Mouse (Mus musculus) thymus, adult 18-20 months (tissue): Measurements from ENCODE around the gene Runx1.

Source experiments
- DNase-seq, 2 experiments: peaks; one replicate each; pipeline ENCODE4 v3.0.0; 2022; ENCODE audit warnings: mixed read lengths in 2 of 2

Gene Runx1

DNA sequence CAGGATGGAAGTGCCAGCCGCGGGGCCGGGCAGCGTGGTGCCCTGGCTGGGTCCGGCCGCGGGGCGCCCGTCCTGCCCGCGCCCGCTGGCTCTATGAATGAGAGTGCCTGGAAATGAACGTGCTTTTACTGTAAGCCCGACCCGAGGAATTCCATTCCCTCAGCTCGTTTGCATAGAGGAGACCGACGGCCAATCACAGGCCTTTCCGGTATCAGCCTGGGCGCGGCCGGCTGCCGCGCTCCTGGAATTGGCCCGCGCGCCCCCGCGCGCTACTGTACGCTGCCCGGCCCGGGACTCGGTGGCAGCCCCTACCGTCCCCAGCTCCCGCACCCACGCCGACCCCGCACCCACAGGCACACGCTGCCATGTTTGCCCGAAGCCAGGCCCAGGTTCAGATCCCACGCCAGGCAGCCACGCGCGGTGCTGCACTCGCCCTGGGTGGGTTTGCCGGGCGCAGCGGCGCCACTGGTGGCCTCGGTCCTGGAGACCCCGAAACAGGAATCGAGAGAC lies 128.7 kb downstream of the Runx1 start:
- peak; percentile 68 to 73 for DNase-seq

DNA sequence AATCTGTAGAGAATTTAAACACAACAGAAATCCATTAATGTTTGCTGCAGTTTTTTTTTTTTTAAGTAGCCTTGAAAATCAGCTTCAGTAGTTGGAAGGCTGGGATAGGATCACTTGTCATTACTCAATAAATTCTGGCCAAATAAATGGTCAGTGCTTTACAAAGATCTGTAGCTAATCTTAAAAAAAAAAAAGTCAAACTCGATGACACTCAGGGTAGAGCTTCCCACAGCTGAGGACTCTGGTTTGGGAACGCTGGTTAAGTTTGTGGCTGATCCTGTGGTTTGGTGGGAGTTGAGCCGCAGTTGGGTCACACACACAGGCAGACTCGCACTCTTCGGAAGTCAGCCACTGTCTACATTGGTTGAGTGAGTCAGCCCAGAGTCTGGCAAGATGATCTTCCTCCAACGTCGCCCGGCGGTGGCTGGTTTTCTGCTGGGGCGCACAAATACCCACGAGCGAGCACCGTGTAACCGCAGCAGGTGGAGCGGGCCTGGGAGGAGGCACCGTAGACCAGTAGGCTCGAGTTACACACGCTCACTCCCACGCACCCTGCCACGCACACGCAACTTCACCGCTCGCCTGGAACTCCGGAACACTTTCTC lies 129.4 kb downstream of the Runx1 start:
- peak; percentile 59 to 74 for DNase-seq

DNA sequence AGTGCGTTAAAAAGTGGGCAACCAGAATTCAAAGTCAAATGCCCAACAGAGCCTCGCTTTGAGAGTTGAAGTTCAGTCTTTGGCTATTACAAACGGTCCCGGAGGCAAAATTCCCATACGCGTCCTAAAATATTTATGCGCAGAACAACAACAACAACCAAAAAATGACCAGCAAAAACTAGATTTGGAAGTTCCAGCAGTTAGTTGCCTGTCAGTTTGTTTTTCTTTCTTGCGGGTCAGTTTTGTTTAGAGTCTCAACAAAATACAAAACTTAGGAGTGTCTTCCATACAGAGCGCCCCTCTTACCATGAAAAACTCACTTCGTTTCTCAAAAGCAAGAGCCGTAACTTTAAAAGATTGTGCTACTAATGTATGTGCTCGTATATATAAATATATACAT lies 130.0 kb downstream of the Runx1 start:
- DNase-seq: no peak

DNA sequence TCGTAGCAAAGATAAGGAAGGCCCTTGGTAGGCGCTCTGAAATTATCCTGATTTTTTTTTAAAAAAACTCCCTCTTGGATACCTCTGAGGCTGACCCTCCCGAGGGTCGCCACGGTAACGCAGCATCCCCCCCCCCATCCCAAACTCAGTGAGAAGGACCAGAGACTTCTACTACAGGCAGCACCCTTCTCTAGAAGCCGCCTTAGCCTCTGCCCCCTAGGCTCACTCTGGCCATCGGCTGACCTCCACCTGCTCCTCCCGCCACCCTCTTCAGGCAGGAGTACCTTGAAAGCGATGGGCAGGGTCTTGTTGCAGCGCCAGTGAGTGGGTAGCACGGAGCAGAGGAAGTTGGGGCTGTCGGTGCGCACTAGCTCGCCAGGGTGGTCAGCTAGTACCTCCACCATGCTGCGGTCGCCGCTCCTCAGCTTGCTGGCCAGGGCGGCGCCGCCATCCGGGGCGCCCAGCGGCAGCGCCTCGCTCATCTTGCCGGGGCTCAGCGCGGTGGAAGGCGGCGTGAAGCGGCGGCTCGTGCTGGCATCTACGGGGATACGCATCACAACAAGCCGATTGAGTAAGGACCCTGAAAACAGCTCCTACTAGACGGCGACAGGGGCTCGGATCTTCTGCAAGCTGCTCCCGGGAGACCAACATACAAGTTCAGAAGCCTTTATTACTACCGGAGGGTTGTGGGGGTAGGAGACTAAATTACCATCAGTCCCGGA lies 130.6 kb downstream of the Runx1 start:
- no peak for DNase-seq

DNA sequence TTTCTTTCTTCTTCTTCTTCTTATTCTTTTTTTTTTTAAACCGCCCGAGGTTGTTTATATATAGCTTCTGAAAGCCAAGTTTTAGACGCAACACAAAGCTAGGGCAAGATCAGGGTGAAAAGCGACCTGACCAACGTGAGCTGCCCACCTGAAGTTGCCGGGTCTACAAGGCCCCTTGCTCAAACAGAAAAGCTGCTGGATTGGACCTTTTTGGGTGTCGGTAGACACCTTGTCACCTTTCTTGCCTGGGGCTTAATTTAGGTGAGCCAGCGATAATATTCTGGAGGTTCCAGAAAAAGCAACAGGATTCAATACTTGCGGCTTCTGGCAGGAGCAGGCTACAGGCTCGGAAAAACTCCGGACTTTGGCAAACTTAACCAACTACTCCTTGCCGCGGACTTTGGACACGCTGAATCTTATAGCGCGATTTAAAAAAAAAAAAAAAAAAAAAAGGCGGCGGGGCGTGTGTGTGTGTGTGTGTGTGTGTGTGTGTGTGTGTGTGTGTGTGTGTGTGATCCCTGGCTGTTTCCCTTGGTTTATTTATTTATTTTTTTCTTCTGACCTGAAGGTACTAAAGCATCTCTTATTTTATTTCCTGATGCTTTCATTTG lies 131.3 kb downstream of the Runx1 start:
- DNase-seq: no peak

DNA sequence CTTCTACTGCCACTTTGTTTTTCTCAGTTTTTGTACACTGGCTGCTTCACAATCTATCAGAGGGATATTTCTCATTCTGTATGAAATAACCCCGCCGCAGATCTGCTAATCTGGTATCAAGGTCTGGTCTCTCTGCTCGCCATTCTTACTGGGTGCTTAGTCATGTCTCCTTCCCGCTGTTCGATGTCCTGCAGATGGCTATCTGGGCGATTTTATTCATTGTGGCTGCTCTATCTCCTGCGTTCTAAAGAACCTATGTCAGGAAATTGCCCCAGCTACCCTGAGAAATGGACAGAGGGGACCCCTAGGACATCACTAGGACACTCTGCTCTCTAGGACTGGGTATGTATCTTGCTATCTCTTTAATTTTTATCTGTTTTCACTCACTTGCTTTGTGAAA lies 135.2 kb downstream of the Runx1 start:
- no peak for DNase-seq

DNA sequence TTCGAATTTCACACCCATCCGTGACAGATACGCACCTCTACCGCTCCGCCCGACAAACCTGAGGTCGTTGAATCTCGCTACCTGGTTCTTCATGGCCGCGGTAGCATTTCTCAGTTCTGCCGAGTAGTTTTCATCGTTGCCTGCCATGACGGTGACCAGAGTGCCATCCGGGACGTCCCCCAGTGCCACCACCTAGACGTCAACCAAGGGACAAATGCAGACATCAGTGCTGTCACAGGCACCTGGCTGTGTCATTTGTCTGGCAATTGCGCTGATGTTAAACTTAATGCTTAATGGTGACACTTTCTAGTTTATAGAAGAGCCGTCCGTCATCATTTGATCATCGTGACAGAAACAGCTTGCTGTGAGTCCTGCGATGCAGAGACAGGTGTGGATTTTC lies 137.0 kb downstream of the Runx1 start:
- no peak for DNase-seq

DNA sequence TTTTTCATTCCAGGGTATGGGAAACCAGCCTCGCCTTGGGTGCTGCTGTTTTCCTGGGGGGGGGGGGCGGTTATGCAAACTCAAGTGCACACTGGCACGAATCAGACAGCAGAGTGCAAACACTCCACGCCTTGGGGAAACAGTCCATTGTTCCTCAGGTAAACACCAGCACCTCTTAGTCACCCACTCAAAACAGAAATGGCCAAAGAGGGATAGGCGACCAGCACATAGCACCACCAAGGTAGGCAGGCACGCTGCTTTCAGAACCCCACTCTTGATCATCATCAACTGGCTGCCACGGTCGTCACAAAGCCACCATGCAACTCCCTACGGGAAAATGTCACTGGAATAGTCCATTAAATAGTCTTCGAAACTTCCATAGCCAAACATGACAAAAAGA lies 139.0 kb downstream of the Runx1 start:
- no peak for DNase-seq

DNA sequence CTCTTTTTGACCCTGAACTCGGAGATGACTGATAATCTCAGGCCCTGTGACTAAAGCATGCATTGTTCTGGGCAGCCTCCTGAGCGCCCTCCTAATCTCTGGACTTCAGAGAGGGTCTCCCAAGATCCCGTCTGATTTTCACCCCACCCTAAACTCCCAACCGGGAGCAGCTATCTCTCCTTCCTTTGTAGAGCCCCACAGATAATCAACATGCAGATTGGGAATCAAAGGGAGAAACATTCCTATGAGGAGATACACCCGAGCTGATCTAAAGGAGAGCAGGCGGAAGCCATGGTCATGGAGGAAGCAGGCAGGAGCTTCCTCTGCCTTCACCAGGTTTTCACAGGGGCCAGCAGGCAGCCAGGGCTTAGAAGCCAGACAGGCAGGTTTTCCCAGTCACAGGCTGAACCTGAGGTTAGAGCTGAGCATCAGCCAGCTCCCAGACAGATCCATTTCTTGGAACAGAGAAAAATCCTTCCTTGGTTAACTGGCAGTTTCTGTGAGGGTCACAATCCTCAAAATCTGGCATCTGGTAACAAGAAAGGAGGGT lies 140.1 kb downstream of the Runx1 start:
- DNase-seq: no peak

DNA sequence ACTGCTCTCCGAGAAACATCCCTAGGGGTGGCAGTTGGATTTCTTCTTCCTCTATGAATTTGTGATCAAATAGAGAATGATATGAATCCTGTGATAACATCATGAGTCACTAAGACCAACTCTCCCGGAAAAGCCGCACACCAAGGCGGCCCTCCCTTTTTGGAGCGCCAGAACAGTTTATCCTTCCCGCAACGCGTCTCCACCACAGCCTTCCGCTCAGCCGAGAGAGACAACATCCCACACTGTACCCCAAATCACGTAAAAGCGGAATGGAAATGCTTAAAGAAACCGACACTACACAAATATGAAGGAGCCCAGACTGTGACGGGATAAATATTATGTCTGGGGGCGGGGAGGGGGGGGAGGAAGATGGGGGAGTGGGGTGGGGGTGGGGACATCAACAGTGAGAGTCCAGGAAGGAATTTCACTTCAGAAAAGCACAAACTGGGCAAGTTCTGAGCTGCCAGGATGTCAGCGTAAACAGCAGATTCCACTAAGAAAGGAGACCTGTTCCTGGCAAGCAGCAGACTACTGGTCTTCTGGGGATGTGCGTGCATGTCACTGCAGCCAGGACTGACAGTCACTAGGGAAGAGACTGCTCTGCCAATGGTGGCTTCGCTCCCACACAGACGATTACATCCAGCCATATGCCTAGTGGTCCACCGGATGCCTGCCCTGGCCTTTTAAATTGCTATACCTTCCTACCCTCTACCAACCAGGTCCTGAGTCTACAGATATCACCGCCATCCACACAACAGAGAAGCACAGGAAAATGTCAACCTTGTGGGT lies 141.3 kb downstream of the Runx1 start:
- DNase-seq: no peak

DNA sequence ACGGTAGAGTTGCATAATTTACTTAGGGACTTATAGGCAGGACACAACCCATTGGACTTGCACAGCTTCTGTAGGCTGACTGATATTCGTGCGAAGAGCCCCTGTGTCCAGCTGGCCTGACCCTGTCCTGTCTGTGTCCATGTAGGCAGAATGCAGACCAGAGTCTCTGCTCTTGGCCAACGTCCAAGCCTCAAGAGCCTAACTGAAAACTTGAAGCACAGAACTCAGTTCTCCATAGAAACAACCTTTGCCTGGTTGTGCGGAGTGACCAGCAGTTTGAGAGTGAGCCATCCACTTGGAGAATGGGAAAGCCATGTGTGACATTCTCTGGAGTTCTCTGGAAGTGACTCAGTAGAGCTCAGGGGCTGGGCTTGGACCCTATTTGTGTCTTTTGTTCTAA lies 149.3 kb downstream of the Runx1 start:
- DNase-seq: no peak

DNA sequence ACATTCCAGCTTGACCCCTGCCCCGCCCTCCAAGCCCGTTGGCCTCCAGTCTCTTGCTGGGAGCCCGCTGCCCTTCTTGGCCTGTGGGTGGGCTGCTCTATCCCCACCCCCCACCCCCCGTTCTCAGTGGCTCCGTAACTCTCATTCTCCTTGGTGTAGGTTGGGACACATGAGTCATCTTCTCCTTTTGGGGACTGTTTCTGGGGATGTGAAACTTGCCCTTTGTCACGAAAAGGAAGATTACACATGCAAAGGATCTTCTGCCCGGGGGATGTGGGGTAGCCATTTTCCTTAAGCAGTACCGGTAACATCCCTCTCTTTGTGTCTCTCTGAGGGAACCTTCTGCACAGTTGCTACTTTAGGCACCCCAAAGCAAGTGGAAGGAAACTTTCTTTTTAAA lies 150.3 kb downstream of the Runx1 start:
- DNase-seq: no peak

DNA sequence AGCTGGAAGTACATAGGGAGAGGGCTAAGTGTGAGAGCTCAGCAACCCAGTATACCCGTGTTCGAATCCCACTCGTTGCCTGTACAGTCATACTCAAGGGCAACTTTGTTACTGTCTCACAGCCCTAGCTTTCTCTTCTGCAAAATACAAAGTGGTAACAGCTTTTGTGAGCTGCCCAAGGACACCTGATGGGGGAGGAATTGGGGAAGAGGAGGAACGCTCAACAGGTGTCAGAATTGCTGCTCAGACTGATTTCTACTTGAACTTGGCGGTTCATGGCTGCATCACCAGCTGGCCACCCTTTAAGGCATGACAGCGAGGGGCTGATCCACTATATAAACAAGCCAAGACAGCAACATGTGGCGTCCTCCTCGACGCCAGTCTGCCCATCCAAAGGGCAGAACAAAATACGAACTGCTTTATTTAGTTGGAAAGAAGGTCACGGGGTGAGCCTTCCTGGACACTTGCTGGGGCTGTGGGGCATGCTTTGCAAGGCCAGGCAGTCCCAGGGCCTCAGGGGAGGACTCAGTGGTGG lies 151.0 kb downstream of the Runx1 start:
- DNase-seq: no peak

DNA sequence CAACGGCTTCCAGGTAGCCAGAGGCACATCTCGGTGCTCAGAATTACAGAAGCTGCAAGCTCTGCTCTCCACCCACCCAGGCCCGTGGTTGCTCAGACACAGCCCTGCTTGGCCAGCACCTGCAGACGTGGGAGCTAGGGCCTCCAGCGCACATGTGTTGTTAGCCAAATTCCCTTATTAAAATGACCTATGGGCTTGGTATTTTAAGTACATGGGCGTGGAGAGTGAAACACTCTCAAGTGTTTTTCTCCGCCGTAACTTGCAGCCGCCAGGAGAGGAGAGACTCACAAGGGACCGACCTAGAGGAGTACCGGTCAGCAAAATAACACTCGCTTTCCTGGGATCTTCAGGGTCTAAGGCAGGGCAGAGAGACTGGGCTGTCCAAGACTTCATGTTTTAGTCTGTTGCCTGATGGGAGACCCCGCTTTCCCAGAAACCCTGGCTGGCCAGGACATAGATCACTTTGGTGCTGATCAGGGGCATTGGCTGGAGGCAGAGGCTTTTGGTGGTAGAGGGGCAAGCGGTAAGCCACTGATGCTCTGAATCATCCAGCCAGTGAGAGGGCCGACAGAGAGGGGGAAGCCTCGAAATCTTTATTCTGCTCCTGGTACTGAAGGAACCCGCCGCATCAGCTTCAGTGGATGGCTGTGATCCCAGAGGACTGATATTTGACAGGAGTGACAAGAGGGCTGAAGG lies 151.7 kb downstream of the Runx1 start:
- DNase-seq: no peak

DNA sequence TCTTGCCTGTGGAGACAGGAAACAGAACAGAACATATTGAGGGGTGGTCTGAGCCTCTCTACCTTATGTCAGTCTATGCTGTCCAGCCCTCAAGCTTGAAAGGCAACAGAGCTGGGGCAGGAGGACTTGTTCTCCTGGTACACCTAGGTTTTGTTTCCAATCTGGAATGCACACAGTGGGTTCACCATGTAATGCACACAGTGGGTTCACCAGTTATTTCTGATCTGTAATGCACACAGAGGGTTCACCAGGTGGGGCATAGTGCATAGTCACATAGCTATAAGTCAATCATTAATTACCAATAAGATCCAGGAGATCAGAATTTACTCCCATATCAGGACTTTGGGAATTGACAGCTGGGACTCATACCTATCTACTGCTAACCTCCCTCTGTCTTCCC lies 157.1 kb downstream of the Runx1 start:
- DNase-seq: no peak

DNA sequence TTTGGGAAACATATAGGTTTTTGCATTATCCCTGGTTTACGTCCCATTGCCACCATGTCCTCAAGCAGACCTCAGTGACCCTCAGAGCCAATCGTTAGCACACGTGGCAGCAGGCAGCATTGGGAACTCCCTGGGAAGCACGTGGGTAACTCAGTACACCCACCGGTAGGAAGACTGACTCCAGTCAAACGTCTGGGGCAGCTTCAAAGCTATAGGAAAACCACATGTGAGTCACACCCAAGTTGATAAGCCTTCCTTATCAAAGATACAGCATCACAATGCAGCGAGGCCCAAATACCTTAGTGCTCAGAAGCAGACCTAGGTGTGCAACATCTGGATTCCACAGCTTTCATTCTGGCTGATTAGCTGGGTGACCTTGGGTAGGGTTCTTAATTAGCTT lies 164.2 kb downstream of the Runx1 start:
- no peak for DNase-seq

DNA sequence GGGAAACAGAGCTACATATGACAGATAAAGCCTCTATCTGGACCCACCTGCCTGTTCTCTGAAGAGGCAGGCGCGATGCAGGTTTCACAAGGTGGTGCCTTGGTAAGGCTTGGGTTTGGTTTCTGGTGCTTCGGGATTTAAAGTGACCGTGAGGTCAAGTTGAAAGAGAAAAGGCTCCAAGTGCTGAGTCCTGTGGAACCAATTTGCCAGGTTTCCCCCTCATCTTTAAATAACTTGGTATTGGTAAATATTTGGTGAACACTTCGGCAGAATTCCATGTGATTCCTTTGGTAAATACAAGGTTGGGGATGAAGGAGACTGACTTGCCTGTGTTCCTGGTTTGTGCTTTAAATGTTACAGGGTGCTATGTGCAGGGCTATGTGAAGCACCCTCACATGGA lies 169.2 kb downstream of the Runx1 start:
- no peak for DNase-seq

DNA sequence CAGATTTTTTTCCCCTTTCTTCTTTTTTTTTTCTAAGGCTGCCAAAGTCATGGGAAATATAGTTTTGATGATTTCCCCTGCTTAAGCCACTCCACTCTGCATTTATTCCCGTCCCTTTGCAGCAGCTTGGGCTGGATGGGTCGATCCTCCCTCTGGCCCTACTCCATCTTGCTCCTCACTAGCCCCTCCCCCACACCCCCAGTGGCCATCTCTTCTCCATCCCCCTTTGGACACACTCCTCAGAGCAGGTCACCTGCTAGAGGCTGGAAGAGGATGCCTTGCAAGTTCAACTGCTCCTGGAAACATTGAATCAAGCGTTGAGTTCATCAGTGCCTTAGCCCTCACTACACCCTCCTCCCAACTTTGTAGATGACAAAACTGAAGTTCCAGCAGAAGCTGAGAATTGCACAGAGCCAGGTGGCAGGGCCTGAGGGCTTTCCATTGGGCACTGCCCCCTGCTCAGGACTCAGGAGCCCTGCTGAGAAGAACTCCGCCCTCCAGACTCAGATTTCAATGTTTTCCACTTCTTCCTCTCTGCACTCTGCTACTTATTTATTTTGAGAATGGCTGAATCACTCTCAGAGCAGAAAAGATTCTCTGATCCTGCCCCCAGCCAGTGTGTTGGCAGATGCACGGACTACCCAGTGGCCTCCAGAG lies 171.5 kb downstream of the Runx1 start:
- no peak for DNase-seq

DNA sequence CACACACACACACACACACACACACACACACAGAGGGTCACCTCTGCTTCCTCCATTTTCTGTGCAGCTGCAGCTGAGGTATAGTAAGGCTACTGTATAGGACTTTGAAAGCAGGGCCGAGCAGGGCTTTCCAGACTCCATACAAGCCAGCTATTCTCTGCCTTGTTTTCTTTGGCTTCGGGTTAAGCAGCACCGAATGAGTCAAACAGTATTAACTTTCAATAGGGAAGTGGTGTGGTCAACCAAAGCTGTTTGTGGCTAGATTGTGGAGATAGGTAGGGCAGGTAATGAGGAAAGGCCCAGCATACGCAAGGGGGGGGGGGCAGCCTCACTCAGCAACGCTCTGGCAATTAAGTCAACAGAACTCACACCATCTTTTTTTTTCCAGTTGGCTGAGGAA lies 172.1 kb downstream of the Runx1 start:
- no peak for DNase-seq

DNA sequence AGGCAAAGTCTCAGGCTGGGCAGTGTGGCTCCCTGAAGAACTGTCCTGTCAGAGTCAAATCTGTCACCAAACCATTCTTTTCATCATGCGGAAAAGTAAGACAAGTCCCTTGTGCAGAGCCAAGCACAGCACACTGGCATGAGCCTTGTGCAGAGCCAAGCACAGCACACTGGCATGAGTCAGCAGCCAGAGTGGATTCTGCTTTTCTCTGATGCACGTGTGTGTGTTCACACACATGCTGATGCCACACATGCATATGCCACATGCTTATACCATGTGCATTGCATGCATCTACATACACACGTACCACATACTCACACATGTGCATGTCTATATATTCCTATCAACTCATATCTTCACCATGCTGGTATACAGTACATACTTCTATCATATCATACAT lies 174.7 kb downstream of the Runx1 start:
- no peak for DNase-seq

DNA sequence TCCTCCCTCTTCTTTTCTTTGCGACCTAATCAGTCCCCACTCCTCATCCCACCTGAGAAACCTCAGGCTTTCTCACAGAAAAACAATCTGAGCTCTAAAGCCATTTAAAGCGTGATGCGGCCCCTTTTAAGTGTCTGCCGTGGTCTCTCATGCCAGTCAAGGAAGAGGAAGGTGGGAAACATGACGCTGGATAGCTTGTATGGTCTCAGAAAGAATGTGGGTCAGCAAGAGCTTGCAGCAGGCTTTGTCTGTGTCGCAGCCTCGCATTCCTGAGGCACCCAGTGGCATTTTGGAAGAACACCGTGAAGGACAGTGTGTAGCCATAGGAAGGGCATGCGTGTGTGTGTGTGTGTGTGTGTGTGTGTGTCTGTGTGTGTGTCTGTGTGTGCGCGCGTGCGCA lies 179.8 kb downstream of the Runx1 start:
- DNase-seq: no peak
